Mouse (Mus musculus): ENCODE measurements at regions not wholly inside any gene's neighbourhood (a gene's known extent, or its start where the extent isn't known, plus 50 kb on each side); places are given as distances from the start of the nearest gene placed in this dataset.

DNA sequence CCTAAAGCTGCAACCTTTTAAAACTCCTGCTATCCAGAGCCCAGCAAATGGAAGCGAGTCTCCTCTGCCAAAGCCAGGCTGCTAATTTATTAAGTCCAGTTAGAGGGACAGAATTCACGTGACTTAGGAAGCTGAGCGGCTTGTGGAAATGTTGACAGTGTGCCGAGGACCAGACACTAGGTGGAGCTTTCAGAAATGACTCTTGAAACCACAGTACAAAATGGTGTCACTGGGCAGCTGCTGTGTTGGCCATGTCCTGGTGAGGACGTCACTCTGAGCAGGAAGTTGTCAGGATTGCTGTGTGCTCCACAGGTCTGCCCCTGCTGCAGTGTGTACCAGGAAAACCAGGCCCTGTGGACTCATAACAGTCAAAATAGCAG is 84.3 kb upstream of the Pik3cg start:
- TF ChIP-seq POLR2A (IDR thresholded peaks at IDR 0.05; ENCODE audit: borderline replicate concordance, control insufficient read depth, low read depth, low read length) (no peak), CTCF (IDR thresholded peaks at IDR 0.05; ENCODE audit: control insufficient read depth, insufficient read depth, low read length) (peak; percentile 32; the same call in 1 of the 2 replicates)
- H3K27ac ChIP-seq (ENCODE audit: control insufficient read depth, insufficient read depth, low read depth, low read length, poor library complexity) = peak overlapping the region; percentile 59
- peaks cover 2% of the 10 kb centered on the region; the same call in 1 of the 2 replicates for H3K4me1 ChIP-seq (ENCODE audit: control insufficient read depth, insufficient read depth, low read length)
- 14% methylated on average over 5 of the region's 5 CpGs for WGBS
- peak overlapping the region; percentile 15 for H3K4me3 ChIP-seq (replicated peaks; ENCODE audit: control insufficient read depth, low read depth, low read length)

DNA sequence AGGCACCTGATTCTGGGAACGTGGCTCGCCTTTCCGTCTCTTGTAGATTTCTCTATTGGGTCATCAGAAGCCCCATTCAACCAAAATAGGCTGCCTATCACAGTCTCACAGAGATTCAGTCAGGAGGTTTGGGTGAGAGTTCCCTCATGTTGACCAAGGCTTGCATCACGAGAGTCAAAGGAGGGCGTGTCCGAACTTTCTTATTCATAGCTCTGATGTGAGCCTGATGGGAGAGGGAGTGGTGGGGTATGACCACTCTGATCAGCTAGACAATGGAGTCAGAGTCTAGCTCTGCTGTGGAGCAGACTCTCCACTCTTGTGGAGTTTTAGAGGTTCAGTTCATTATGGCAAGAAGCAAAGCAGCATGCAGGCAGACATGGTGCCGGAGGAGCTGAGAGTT is 81.1 kb upstream of the Ccdc71l start:
- Histone ChIP-seq H3K4me1 (ENCODE audit: control insufficient read depth, insufficient read depth, low read length) (peaks cover 2% of the 10 kb centered on the region; the same call in 1 of the 2 replicates), H3K27ac (ENCODE audit: control insufficient read depth, insufficient read depth, low read depth, low read length, poor library complexity) (no peak overlapping the region), H3K4me3 (replicated peaks; ENCODE audit: control insufficient read depth, low read depth, low read length) (no peak overlapping the region)
- no peak for TF ChIP-seq POLR2A (IDR thresholded peaks at IDR 0.05; ENCODE audit: borderline replicate concordance, control insufficient read depth, low read depth, low read length)
- TF ChIP-seq CTCF (IDR thresholded peaks at IDR 0.05; ENCODE audit: control insufficient read depth, insufficient read depth, low read length) = no peak
- WGBS = 94% methylated on average over 7 of the region's 7 CpGs

DNA sequence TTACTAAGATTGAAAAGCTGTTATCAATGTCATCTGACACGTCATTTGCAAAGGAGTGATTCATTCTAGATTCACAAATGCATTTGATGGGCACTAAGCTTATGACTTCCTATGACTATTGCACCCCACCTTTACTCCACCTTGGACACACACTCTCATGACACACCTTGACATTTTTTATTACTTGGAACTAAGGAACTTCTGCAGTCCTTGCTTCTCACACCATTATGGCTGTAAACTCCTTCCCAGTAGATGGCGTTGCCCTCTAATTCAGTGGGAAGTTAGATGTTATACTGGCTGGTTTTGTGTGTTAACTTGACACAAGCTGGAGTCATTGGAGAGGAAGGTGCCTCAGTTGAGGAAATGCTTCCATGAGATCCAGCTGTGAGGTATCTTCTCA is 78.8 kb upstream of the Ccdc71l start:
- H3K27ac ChIP-seq (ENCODE audit: control insufficient read depth, insufficient read depth, low read depth, low read length, poor library complexity) = no peak overlapping the region
- WGBS = 79% methylated on average over 2 of the region's 2 CpGs
- no peak overlapping the region for H3K4me3 ChIP-seq (replicated peaks; ENCODE audit: control insufficient read depth, low read depth, low read length)
- TF ChIP-seq CTCF (IDR thresholded peaks at IDR 0.05; ENCODE audit: control insufficient read depth, insufficient read depth, low read length) (no peak), POLR2A (IDR thresholded peaks at IDR 0.05; ENCODE audit: borderline replicate concordance, control insufficient read depth, low read depth, low read length) (no peak)
- no peaks in the 10 kb centered on the region for H3K4me1 ChIP-seq (ENCODE audit: control insufficient read depth, insufficient read depth, low read length)

DNA sequence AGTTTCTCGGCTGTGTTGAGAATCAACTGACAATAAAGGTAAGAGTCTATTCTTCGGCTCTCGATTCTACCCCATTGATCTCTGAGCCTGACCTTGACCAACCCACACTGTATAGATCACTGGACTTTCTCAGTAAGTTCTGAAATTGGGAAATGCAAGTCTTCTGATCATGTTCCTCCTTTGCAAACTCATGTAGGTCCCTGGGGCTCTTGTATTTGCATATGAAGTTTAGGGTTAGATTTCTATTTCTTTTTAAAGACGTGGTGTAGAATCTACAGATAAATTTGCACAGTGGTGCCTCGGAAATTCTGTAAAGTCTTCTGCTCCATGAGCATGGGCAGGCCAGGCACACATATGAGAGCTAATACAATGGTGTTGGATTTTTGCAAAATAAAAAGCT is 72.8 kb upstream of the Ccdc71l start:
- Histone ChIP-seq H3K27ac (ENCODE audit: control insufficient read depth, insufficient read depth, low read depth, low read length, poor library complexity) (no peak overlapping the region; the same call in 1 of the 2 replicates), H3K4me3 (replicated peaks; ENCODE audit: control insufficient read depth, low read depth, low read length) (no peak overlapping the region), H3K4me1 (ENCODE audit: control insufficient read depth, insufficient read depth, low read length) (peaks cover 6% of the 10 kb centered on the region; the same call in 1 of the 2 replicates)
- TF ChIP-seq CTCF (IDR thresholded peaks at IDR 0.05; ENCODE audit: control insufficient read depth, insufficient read depth, low read length) (no peak), POLR2A (IDR thresholded peaks at IDR 0.05; ENCODE audit: borderline replicate concordance, control insufficient read depth, low read depth, low read length) (no peak)
- 82% methylated on average over 5 of the region's 5 CpGs for WGBS

DNA sequence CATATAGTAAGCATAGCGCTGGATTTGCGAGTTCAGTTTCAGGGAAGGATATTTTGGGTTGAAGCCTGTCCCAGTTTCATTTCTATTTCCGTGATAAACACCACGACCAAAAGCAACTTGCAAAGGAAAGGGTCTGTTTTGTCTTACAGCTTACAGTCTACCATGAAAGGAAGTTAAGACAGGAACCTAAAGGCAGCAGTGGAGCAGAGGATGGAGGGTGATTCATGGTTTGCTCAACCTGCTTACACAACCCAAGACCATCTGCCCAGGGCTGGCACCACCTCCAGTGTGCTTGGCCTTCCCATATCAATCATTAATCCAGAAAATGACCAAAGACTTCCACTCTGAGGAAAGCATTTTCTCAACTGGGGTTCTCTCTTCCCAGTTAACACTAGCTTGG is 72.2 kb upstream of the Ccdc71l start:
- H3K4me1 ChIP-seq (ENCODE audit: control insufficient read depth, insufficient read depth, low read length) = peaks cover 6% of the 10 kb centered on the region; the same call in 1 of the 2 replicates
- peak overlapping the region; percentile 30; the same call in 1 of the 2 replicates for H3K27ac ChIP-seq (ENCODE audit: control insufficient read depth, insufficient read depth, low read depth, low read length, poor library complexity)
- TF ChIP-seq CTCF (IDR thresholded peaks at IDR 0.05; ENCODE audit: control insufficient read depth, insufficient read depth, low read length) = no peak
- TF ChIP-seq POLR2A (IDR thresholded peaks at IDR 0.05; ENCODE audit: borderline replicate concordance, control insufficient read depth, low read depth, low read length) = no peak
- no peak overlapping the region for H3K4me3 ChIP-seq (replicated peaks; ENCODE audit: control insufficient read depth, low read depth, low read length)
- WGBS = 47% methylated on average over 4 of the region's 4 CpGs

DNA sequence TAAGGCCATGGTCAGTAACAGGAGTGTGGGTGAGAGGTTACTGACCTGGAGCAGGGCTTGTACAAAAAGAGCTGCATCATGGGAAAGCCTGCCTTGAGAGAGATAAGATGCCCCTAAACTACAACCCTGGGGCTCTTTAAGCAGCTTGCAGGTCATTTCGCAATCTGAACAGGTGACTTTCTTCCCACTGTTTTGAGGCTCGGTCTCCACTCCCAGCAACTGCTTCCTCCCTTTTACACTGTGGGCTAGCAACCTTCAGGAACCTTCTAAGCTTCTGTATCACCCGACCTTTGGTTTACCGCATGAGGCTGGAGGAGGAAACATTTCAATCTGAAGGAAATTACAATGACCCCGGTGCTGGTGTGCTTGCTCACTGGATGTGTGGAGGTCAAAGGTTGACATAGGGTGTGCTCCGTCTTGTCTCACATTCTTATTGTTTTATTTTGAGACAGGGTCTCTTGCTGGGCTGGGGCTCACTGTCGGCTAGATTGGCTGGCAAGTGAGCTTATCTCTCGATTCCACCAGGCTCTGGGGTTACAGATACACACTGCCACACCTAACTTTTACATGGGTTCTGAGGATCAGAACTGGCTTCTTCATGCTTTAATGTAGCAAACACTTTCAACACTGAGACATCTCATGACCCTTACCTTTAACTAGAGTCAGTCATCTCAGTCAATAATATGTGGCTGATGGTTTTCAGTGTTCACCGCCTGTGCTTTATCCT is 71.1 kb upstream of the Ccdc71l start:
- peak overlapping the region; percentile 81 for H3K27ac ChIP-seq (ENCODE audit: control insufficient read depth, insufficient read depth, low read depth, low read length, poor library complexity)
- peaks cover 6% of the 10 kb centered on the region; the same call in 1 of the 2 replicates for H3K4me1 ChIP-seq (ENCODE audit: control insufficient read depth, insufficient read depth, low read length)
- H3K4me3 ChIP-seq (replicated peaks; ENCODE audit: control insufficient read depth, low read depth, low read length) = no peak overlapping the region
- TF ChIP-seq POLR2A (IDR thresholded peaks at IDR 0.05; ENCODE audit: borderline replicate concordance, control insufficient read depth, low read depth, low read length) = no peak
- TF ChIP-seq CTCF (IDR thresholded peaks at IDR 0.05; ENCODE audit: control insufficient read depth, insufficient read depth, low read length) = no peak
- 21% methylated on average over 9 of the region's 9 CpGs for WGBS

DNA sequence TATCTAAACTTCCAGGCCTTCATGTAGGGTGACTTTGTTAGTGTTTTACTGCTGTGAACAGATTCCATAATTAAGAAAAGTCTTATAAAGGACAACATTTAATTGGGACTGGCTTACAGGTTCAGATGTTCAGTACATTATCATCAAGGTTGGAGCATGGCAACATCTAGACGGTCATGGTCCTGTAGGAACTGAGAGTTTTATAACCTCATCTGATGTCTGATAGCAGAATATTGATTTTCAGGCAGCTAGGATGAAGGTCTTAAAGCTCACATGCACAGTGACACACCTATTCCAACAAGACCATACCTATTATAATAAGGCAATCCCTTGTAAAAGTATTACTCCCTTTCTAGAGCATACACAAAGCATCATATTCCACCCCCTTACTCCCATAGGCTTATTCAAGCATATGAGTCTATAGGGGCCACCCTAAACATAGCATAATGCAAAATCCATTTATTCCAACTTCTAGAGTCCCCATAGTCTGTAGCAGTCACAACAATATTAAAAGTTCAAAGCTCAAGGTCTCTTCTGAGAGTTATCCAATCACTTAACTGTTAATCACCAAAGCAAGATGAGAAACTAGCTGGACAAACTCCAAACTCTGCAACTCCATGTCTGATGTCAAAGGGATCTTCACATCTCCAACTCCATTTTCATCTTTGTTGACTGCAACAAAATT is 63.3 kb upstream of the Ccdc71l start:
- H3K27ac ChIP-seq (ENCODE audit: control insufficient read depth, insufficient read depth, low read depth, low read length, poor library complexity) = no peak overlapping the region
- no peak for TF ChIP-seq CTCF (IDR thresholded peaks at IDR 0.05; ENCODE audit: control insufficient read depth, insufficient read depth, low read length)
- no peak for TF ChIP-seq POLR2A (IDR thresholded peaks at IDR 0.05; ENCODE audit: borderline replicate concordance, control insufficient read depth, low read depth, low read length)
- H3K4me1 ChIP-seq (ENCODE audit: control insufficient read depth, insufficient read depth, low read length) = no peaks in the 10 kb centered on the region
- 88% methylated on average over 1 of the region's 1 CpGs for WGBS
- H3K4me3 ChIP-seq (replicated peaks; ENCODE audit: control insufficient read depth, low read depth, low read length) = no peak overlapping the region

All from bone marrow, adult 2 months (tissue).